Mouse (Mus musculus) kidney, adult 2 months (tissue): ENCODE results near the gene Ehd3. TPM values are rescaled to one million over a fixed set of nuclear protein-coding genes. Genes with fewer than 3 reads are reported as not detected.

Source experiments
- DNase-seq: peaks from one replicate; pipeline ENCODE4 v3.0.0; 2021
- H3K27ac ChIP-seq: fragments of 200-500 bp; 2 replicates; pipeline ENCODE4 v1.5.1; 2012; ENCODE audit warnings: low read depth, low read length, control low read depth, inconsistent platforms; ENCODE audit not compliant: insufficient read depth
- H3K27me3 ChIP-seq: fragments of 200-500 bp; replicated peaks from 2 replicates; pipeline ENCODE4 v1.6.1; 2012; ENCODE audit warnings: mild to moderate bottlenecking, moderate library complexity, low read length, inconsistent platforms; ENCODE audit not compliant: control insufficient read depth, insufficient read depth
- H3K36me3 ChIP-seq: fragments of 200-500 bp; 2 replicates; pipeline ENCODE4 v1.6.1; 2012; ENCODE audit warnings: mild to moderate bottlenecking, moderate library complexity, low read length, inconsistent platforms; ENCODE audit not compliant: control insufficient read depth, insufficient read depth
- H3K4me1 ChIP-seq: fragments of 200-500 bp; 2 replicates; pipeline ENCODE4 v1.6.1; 2011; ENCODE audit warnings: low read length; ENCODE audit not compliant: control insufficient read depth, insufficient read depth
- H3K4me3 ChIP-seq: fragments of 200-500 bp; 2 replicates; pipeline ENCODE4 v1.5.1; 2011; ENCODE audit warnings: mild to moderate bottlenecking, low read depth, low read length, control low read depth; ENCODE audit not compliant: insufficient read depth
- CTCF ChIP-seq: fragments of 200-500 bp; conservative IDR thresholded peaks from 2 replicates; pipeline ENCODE4 v1.5.1; 2011; ENCODE audit warnings: low read depth, mild to moderate bottlenecking, control low read depth, low read length, moderate library complexity, mixed read lengths; ENCODE audit not compliant: insufficient read depth, insufficient read length
- POLR2A ChIP-seq: fragments of 200-500 bp; IDR thresholded peaks from one replicate; pipeline ENCODE4 v1.6.1; 2011; ENCODE audit warnings: low read depth, low read length, control low read depth
- WGBS: fragments of 180-500 bp; shearing (Covaris S2); methylation state at CpG from one replicate; pipeline ENCODE4 v1.1.7; 2018; 5-methylcytosine and 5-hydroxymethylcytosine counted together
- polyA plus RNA-seq: library from polyadenylated mRNA; depleted of rRNA; stranded (reverse); fragments of >200 nt; gene quantifications from 2 replicates; pipeline ENCODE4 v1.2.3, GENCODE M21; 2012

Ehd3 gene
- polyA plus RNA-seq, 1 experiment = 42.9 TPM

GRCm38 (mm10) chr17:73824022-73824340 lies 20.0 kb downstream of the Ehd3 start:
- DNase-seq = no peak
- Histone ChIP-seq H3K27ac (no peak overlapping the region), H3K4me1 (no peaks in the 10 kb centered on the region), H3K4me3 (no peak overlapping the region), H3K27me3 (no peaks in the 10 kb centered on the region), H3K36me3 (no peaks in the 10 kb centered on the region)
- 63% methylated on average over 6 of the region's 6 CpGs for WGBS
- TF ChIP-seq POLR2A (no peak), CTCF (no peak)

- WGBS = 71% methylated on average over 6 of the region's 6 CpGs
- H3K36me3 ChIP-seq = no peaks in the 10 kb centered on the region
- H3K27ac ChIP-seq = 0 out of 2 replicates have a peak overlapping the region, but pooled peaks have one; percentile 26
- DNase-seq = peak; percentile 79
- H3K4me1 ChIP-seq = no peaks in the 10 kb centered on the region
- H3K4me3 ChIP-seq = no peak overlapping the region
- no peak for TF ChIP-seq POLR2A
- no peak for TF ChIP-seq CTCF
- no peaks in the 10 kb centered on the region for H3K27me3 ChIP-seq
Observed at GRCm38 (mm10) chr17:73826106-73826505, 22.2 kb downstream of the Ehd3 start.

- DNase-seq = no peak
- Histone ChIP-seq H3K4me3 (no peak overlapping the region), H3K27ac (no peak overlapping the region), H3K27me3 (no peaks in the 10 kb centered on the region), H3K36me3 (no peaks in the 10 kb centered on the region), H3K4me1 (no peaks in the 10 kb centered on the region)
- 97% methylated on average over 11 of the region's 11 CpGs for WGBS
- no peak for TF ChIP-seq CTCF
Observed at GRCm38 (mm10) chr17:73827446-73827845, 23.5 kb downstream of the Ehd3 start.

GRCm38 (mm10) chr17:73830511-73830910 lies 26.6 kb downstream of the Ehd3 start:
- no peak for DNase-seq
- H3K4me1 ChIP-seq = 0 out of 2 replicates have a peak, but pooled peaks cover 2% of the 10 kb centered on the region
- H3K27ac ChIP-seq = no peak overlapping the region
- WGBS = 85% methylated on average over 1 of the region's 1 CpGs
- H3K4me3 ChIP-seq = no peak overlapping the region
- H3K36me3 ChIP-seq = no peaks in the 10 kb centered on the region
- no peaks in the 10 kb centered on the region for H3K27me3 ChIP-seq
- no peak for TF ChIP-seq POLR2A
- TF ChIP-seq CTCF = no peak

GRCm38 (mm10) chr17:73831427-73831826 lies 27.5 kb downstream of the Ehd3 start:
- Histone ChIP-seq H3K27me3 (no peaks in the 10 kb centered on the region), H3K36me3 (no peaks in the 10 kb centered on the region), H3K4me3 (no peak overlapping the region), H3K27ac (no peak overlapping the region), H3K4me1 (0 out of 2 replicates have a peak, but pooled peaks cover 2% of the 10 kb centered on the region)
- no peak for DNase-seq
- 65% methylated on average over 4 of the region's 4 CpGs for WGBS
- TF ChIP-seq POLR2A (no peak), CTCF (no peak)

GRCm38 (mm10) chr17:73832901-73833300 lies 29.0 kb downstream of the Ehd3 start:
- Histone ChIP-seq H3K4me3 (no peak overlapping the region), H3K36me3 (no peaks in the 10 kb centered on the region), H3K27ac (no peak overlapping the region), H3K27me3 (no peaks in the 10 kb centered on the region), H3K4me1 (0 out of 2 replicates have a peak, but pooled peaks cover 2% of the 10 kb centered on the region)
- 84% methylated on average over 1 of the region's 1 CpGs for WGBS
- no peak for DNase-seq
- TF ChIP-seq POLR2A (no peak), CTCF (no peak)

GRCm38 (mm10) chr17:73833474-73833873 lies 29.5 kb downstream of the Ehd3 start:
- 0 out of 2 replicates have a peak, but pooled peaks cover 2% of the 10 kb centered on the region for H3K4me1 ChIP-seq
- no peak for DNase-seq
- no peaks in the 10 kb centered on the region for H3K36me3 ChIP-seq
- TF ChIP-seq POLR2A = no peak
- TF ChIP-seq CTCF = no peak
- no peak overlapping the region for H3K4me3 ChIP-seq
- no peaks in the 10 kb centered on the region for H3K27me3 ChIP-seq
- H3K27ac ChIP-seq = no peak overlapping the region
- 75% methylated on average over 3 of the region's 3 CpGs for WGBS
